In genomic region chr8:70769359-70769758, GRCm38 (mm10) we compare ENCODE assay signal across 7 mouse cellular contexts. TPM values are rescaled to one million over a fixed set of nuclear protein-coding genes. Genes with fewer than 3 reads are reported as not detected.
DNase-seq lines count a peak whose midpoint lies in the region; ATAC-seq and TF ChIP-seq lines count a peak whose summit lies in the region.

No protein-coding gene starts in this region.

- no peaks in the 10 kb centered on the region for H3K27me3 ChIP-seq in kidney, adult 2 months (replicated peaks; ENCODE audit: control insufficient read depth, insufficient read depth, low read length)
- H3K27me3 ChIP-seq in limb, embryonic 12.5 days, result no peaks in the 10 kb centered on the region
- H3K27me3 ChIP-seq in midbrain, embryonic 15.5 days (replicated peaks), result peaks cover 16% of the 10 kb centered on the region; the same call in 1 of the 2 replicates

- H3K9me3 ChIP-seq in limb, embryonic 12.5 days, result no peaks in the 10 kb centered on the region
- no peaks in the 10 kb centered on the region for H3K9me3 ChIP-seq in midbrain, embryonic 15.5 days

- no peak overlapping the region for H3K4me2 ChIP-seq in limb, embryonic 12.5 days
- no peak overlapping the region for H3K4me2 ChIP-seq in midbrain, embryonic 15.5 days

- peak; percentile 100; the same call in 1 of the 2 replicates for TF ChIP-seq CTCF in kidney, adult 2 months (conservative IDR thresholded peaks at IDR 0.05; ENCODE audit: insufficient read depth, insufficient read length, low read depth, low read length)

- DNase-seq in adrenal gland, adult 8-10 months, result peak; percentile 91
- peak; percentile 93 for DNase-seq in embryo, embryonic 11.5 days (ENCODE audit: low read depth, low spot score)
- peak; percentile 96 to 97 for DNase-seq in gastrocnemius, postnatal 4 days (ENCODE audit: low spot score in 2 of 2)
- DNase-seq in kidney, adult 2 months, result peak; percentile 97
- DNase-seq in spleen, adult 18-20 months, result peak; percentile 89 to 98

- H3K4me1 ChIP-seq in kidney, adult 2 months (ENCODE audit: control insufficient read depth, insufficient read depth, low read length), result peaks cover 15% of the 10 kb centered on the region
- peaks cover 31% of the 10 kb centered on the region for H3K4me1 ChIP-seq in limb, embryonic 12.5 days (replicated peaks)
- H3K4me1 ChIP-seq in midbrain, embryonic 15.5 days, result peaks cover 36% of the 10 kb centered on the region

- TF ChIP-seq POLR2A in kidney, adult 2 months (IDR thresholded peaks at IDR 0.05; ENCODE audit: low read depth, low read length), result no peak

- H3K27ac ChIP-seq in kidney, adult 2 months (ENCODE audit: insufficient read depth, low read depth, low read length), result no peak overlapping the region
- peak overlapping the region; percentile 35; the same call in 1 of the 2 replicates for H3K27ac ChIP-seq in limb, embryonic 12.5 days
- no peak overlapping the region for H3K27ac ChIP-seq in midbrain, embryonic 15.5 days

- 0 out of 2 replicates have a peak overlapping the region, but pooled peaks have one; percentile 8 for H3K9ac ChIP-seq in limb, embryonic 12.5 days (replicated peaks)
- H3K9ac ChIP-seq in midbrain, embryonic 15.5 days, result no peak overlapping the region

- ATAC-seq in limb, embryonic 12.5 days (ENCODE audit: insufficient number of reproducible peaks, insufficient read depth, low FRiP score, low TSS enrichment, low read depth), result 0 out of 2 replicates have a peak, but pooled peaks have one; percentile 8
- peak; percentile 73 for ATAC-seq in midbrain, embryonic 15.5 days (replicated peaks)

- H3K36me3 ChIP-seq in kidney, adult 2 months (ENCODE audit: control insufficient read depth, insufficient read depth, low read length), result peaks cover 1% of the 10 kb centered on the region; the same call in 1 of the 2 replicates
- H3K36me3 ChIP-seq in limb, embryonic 12.5 days, result peaks cover 68% of the 10 kb centered on the region
- H3K36me3 ChIP-seq in midbrain, embryonic 15.5 days (replicated peaks), result peaks cover 35% of the 10 kb centered on the region

- no peak overlapping the region for H3K4me3 ChIP-seq in kidney, adult 2 months (ENCODE audit: insufficient read depth, low read depth, low read length)
- H3K4me3 ChIP-seq in limb, embryonic 12.5 days (replicated peaks), result 0 out of 2 replicates have a peak overlapping the region, but pooled peaks have one; percentile 3
- no peak overlapping the region for H3K4me3 ChIP-seq in midbrain, embryonic 15.5 days

- 6% methylated on average over 26 of the region's 26 CpGs for WGBS in kidney, adult 2 months
- WGBS in limb, embryonic 12.5 days, result 6% methylated on average over 26 of the region's 26 CpGs
- 8% methylated on average over 26 of the region's 26 CpGs for WGBS in midbrain, embryonic 15.5 days

RNA-seq across cellular contexts. Expression of gene Pik3r2, which starts 7.2 kb away (rescaled TPM):
- total RNA-seq in adrenal gland, adult 8-10 months (2022), result 10 to 100 TPM; 44.0 to 73.8 (median 57.9) TPM
- total RNA-seq in gastrocnemius, postnatal 4 days (2021), result 10 to 100 TPM; 65.2 to 73.0 TPM
- polyA plus RNA-seq in kidney, adult 2 months (2012; rRNA removed), result 60.5 and 94.7 TPM in 2 replicates
- polyA plus RNA-seq in limb, embryonic 12.5 days (2016; fragmentation: Nextera tagmentation; extraction: Ambion mirVana), result 80.2 and 80.6 TPM in 2 replicates
- polyA plus RNA-seq in midbrain, embryonic 15.5 days (2015; fragmentation: Nextera tagmentation; extraction: Ambion mirVana), result 113 TPM in 2 replicates

RNA-seq across cellular contexts. Expression of gene Mpv17l2, which starts 8.6 kb away (rescaled TPM):
- 100 to 1,000 TPM; 106 to 166 (median 126) TPM for total RNA-seq in adrenal gland, adult 8-10 months (2022)
- 10 to 100 TPM; 27.0 to 27.4 TPM for total RNA-seq in gastrocnemius, postnatal 4 days (2021)
- 73.4 and 96.3 TPM in 2 replicates for polyA plus RNA-seq in kidney, adult 2 months (2012; rRNA removed)
- polyA plus RNA-seq in limb, embryonic 12.5 days (2016; fragmentation: Nextera tagmentation; extraction: Ambion mirVana), result 25.8 and 29.0 TPM in 2 replicates
- polyA plus RNA-seq in midbrain, embryonic 15.5 days (2015; fragmentation: Nextera tagmentation; extraction: Ambion mirVana), result 36.6 and 38.4 TPM in 2 replicates

RNA-seq across cellular contexts. Expression of gene Rab3a, which starts 14.9 kb away (rescaled TPM):
- 10 to 100 TPM; 59.6 to 90.1 (median 74.4) TPM for total RNA-seq in adrenal gland, adult 8-10 months (2022)
- total RNA-seq in gastrocnemius, postnatal 4 days (2021), result 10 to 100 TPM; 41.0 to 44.4 TPM
- polyA plus RNA-seq in kidney, adult 2 months (2012; rRNA removed), result 29.7 and 31.1 TPM in 2 replicates
- 13.7 and 13.8 TPM in 2 replicates for polyA plus RNA-seq in limb, embryonic 12.5 days (2016; fragmentation: Nextera tagmentation; extraction: Ambion mirVana)
- polyA plus RNA-seq in midbrain, embryonic 15.5 days (2015; fragmentation: Nextera tagmentation; extraction: Ambion mirVana), result 473 and 487 TPM in 2 replicates

RNA-seq across cellular contexts. Expression of gene Mast3, which starts 35.5 kb away (rescaled TPM):
- total RNA-seq in adrenal gland, adult 8-10 months (2022), result 10 to 100 TPM; 17.8 to 37.7 (median 26.5) TPM
- total RNA-seq in gastrocnemius, postnatal 4 days (2021), result 10 to 100 TPM; 12.3 to 14.6 TPM
- 25.3 and 27.4 TPM in 2 replicates for polyA plus RNA-seq in kidney, adult 2 months (2012; rRNA removed)
- polyA plus RNA-seq in limb, embryonic 12.5 days (2016; fragmentation: Nextera tagmentation; extraction: Ambion mirVana), result 13.2 and 14.5 TPM in 2 replicates
- 26.4 and 26.9 TPM in 2 replicates for polyA plus RNA-seq in midbrain, embryonic 15.5 days (2015; fragmentation: Nextera tagmentation; extraction: Ambion mirVana)

RNA-seq across cellular contexts. Expression of gene Il12rb1, which starts 38.9 kb away (rescaled TPM):
- total RNA-seq in adrenal gland, adult 8-10 months (2022), result under 1 TPM; 0.11 to 0.75 (median 0.22) TPM
- total RNA-seq in gastrocnemius, postnatal 4 days (2021), result not detected
- 0.42 and 0.48 TPM in 2 replicates for polyA plus RNA-seq in kidney, adult 2 months (2012; rRNA removed)
- polyA plus RNA-seq in limb, embryonic 12.5 days (2016; fragmentation: Nextera tagmentation; extraction: Ambion mirVana), result not detected in 2 replicates
- polyA plus RNA-seq in midbrain, embryonic 15.5 days (2015; fragmentation: Nextera tagmentation; extraction: Ambion mirVana), result 0.10 and 0.36 TPM in 2 replicates

Comparison
In these comparisons a context has a peak if more than half of its experiments do, and no peak if none do; other contexts are left out.
1. RNA of gene Rab3a, which starts 14.9 kb away (polyA plus RNA-seq): 473 to 487 TPM in midbrain, embryonic 15.5 days; 29.7 to 31.1 TPM in kidney, adult 2 months and 13.7 to 13.8 TPM in limb, embryonic 12.5 days; every median in the first group is over 10 times any median in the second.
2. Peak in every context shown above with its lines, with median percentiles within 50 percentile points of each other: DNase-seq.